Mouse (Mus musculus): ENCODE results near the gene H2al1b.
A peak's percentile ranks its signal among the peaks of the same experiment; 100 is the strongest.
"Not testable (repeated sequence)": the region's sequence is repeated elsewhere in the genome, so short reads cannot be mapped to it uniquely, and the experiment has no call there.

H2al1b gene

GRCm38 (mm10) chrX:11302132-11302531 is at the start of gene H2al1b:
Gene H2al1b, plus strand, starts transcription at chrX:11302432.
- DNase-seq = not testable (repeated sequence)

GRCm38 (mm10) chrX:11254062-11254461 is 48.2 kb upstream of the H2al1b start:
- no peak for DNase-seq

GRCm38 (mm10) chrX:11254521-11255207 is 47.6 kb upstream of the H2al1b start:
- DNase-seq = peak; percentile 17

GRCm38 (mm10) chrX:11255564-11256360 is 46.5 kb upstream of the H2al1b start:
- peak; percentile 39 for DNase-seq

- DNase-seq = no peak
Measured at GRCm38 (mm10) chrX:11264918-11265317, 37.3 kb upstream of the H2al1b start.

- DNase-seq = no peak
Measured at GRCm38 (mm10) chrX:11267791-11268190, 34.4 kb upstream of the H2al1b start.

- DNase-seq = no peak
Measured at GRCm38 (mm10) chrX:11269074-11269473, 33.2 kb upstream of the H2al1b start.

GRCm38 (mm10) chrX:11273190-11273589 is 29.0 kb upstream of the H2al1b start:
- DNase-seq = no peak

GRCm38 (mm10) chrX:11277083-11277482 is 25.1 kb upstream of the H2al1b start:
- no peak for DNase-seq

GRCm38 (mm10) chrX:11280741-11281140 is 21.5 kb upstream of the H2al1b start:
- no peak for DNase-seq

- no peak for DNase-seq
Measured at GRCm38 (mm10) chrX:11288306-11288882, 13.8 kb upstream of the H2al1b start.

- no peak for DNase-seq
Measured at GRCm38 (mm10) chrX:11289244-11289643, 13.0 kb upstream of the H2al1b start.

GRCm38 (mm10) chrX:11298957-11299356 is 3.3 kb upstream of the H2al1b start, which contains the start of gene H2al1a:
Gene H2al1a, plus strand, starts transcription at chrX:11299257.
- DNase-seq = not testable (repeated sequence)

GRCm38 (mm10) chrX:11305355-11305754 is 3.1 kb downstream of the H2al1b start, which contains the start of gene H2al1c:
Gene H2al1c, plus strand, starts transcription at chrX:11305655.
- not testable (repeated sequence) for DNase-seq

- DNase-seq = not testable (repeated sequence)
Measured at GRCm38 (mm10) chrX:11308524-11308923, 6.3 kb downstream of the H2al1b start, which contains the start of gene H2al1d. Gene H2al1d, plus strand, starts transcription at chrX:11308824.

- not testable (repeated sequence) for DNase-seq
Measured at GRCm38 (mm10) chrX:11311634-11312033, 9.4 kb downstream of the H2al1b start, which contains the start of gene H2al1e. Gene H2al1e, plus strand, starts transcription at chrX:11311934.

- DNase-seq = not testable (repeated sequence)
Measured at GRCm38 (mm10) chrX:11314858-11315257, 12.6 kb downstream of the H2al1b start, which contains the start of gene H2al1f. Gene H2al1f, plus strand, starts transcription at chrX:11315158.

GRCm38 (mm10) chrX:11317956-11318355 is 15.7 kb downstream of the H2al1b start, which contains the start of gene H2al1g:
Gene H2al1g, plus strand, starts transcription at chrX:11318256.
- not testable (repeated sequence) for DNase-seq

- not testable (repeated sequence) for DNase-seq
Measured at GRCm38 (mm10) chrX:11321192-11321591, 19.0 kb downstream of the H2al1b start, which contains the start of gene H2al1h. Gene H2al1h, plus strand, starts transcription at chrX:11321492.

- DNase-seq = not testable (repeated sequence)
Measured at GRCm38 (mm10) chrX:11324359-11324758, 22.1 kb downstream of the H2al1b start, which contains the start of gene H2al1i. Gene H2al1i, plus strand, starts transcription at chrX:11324659.

- not testable (repeated sequence) for DNase-seq
Measured at GRCm38 (mm10) chrX:11327522-11327921, 25.3 kb downstream of the H2al1b start, which contains the start of gene H2al1j. Gene H2al1j, plus strand, starts transcription at chrX:11327822.

GRCm38 (mm10) chrX:11345762-11346161 is 43.5 kb downstream of the H2al1b start:
- peak; percentile 59 for DNase-seq

- no peak for DNase-seq
Measured at GRCm38 (mm10) chrX:11346756-11347155, 44.5 kb downstream of the H2al1b start.
